Mouse (Mus musculus) embryonic facial prominence, embryonic 10.5 days (tissue): ENCODE measurements at regions not wholly inside any gene's neighbourhood (a gene's known extent, or its start where the extent isn't known, plus 50 kb on each side); places are given as distances from the start of the nearest gene placed in this dataset.

Source experiments
- DNase-seq: peaks from one replicate; pipeline ENCODE4 v3.0.0-alpha.2; 2017; ENCODE audit warnings: low spot score
- H3K27ac ChIP-seq: fragments of 300-500 bp; sonication (generic); replicated peaks from 2 replicates; pipeline ENCODE4 v1.5.1; 2016; ENCODE audit warnings: mild to moderate bottlenecking
- H3K27me3 ChIP-seq: fragments of 300-500 bp; sonication (generic); replicated peaks from 2 replicates; pipeline ENCODE4 v1.6.1; 2016; ENCODE audit warnings: low read depth, mild to moderate bottlenecking; ENCODE audit not compliant: poor library complexity, severe bottlenecking
- H3K36me3 ChIP-seq: fragments of 300-500 bp; sonication (generic); replicated peaks from 2 replicates; pipeline ENCODE4 v1.6.1; 2016; ENCODE audit warnings: mild to moderate bottlenecking, moderate library complexity
- H3K4me1 ChIP-seq: fragments of 300-500 bp; sonication (generic); 2 replicates; pipeline ENCODE4 v1.6.1; 2016
- H3K4me3 ChIP-seq: fragments of 300-500 bp; sonication (generic); 2 replicates; pipeline ENCODE4 v1.5.1; 2016; ENCODE audit warnings: mild to moderate bottlenecking, moderate library complexity
- H3K9me3 ChIP-seq: fragments of 300-500 bp; sonication (generic); 2 replicates; pipeline ENCODE4 v1.6.1; 2016; ENCODE audit warnings: mild to moderate bottlenecking
- WGBS: fragments of 180-500 bp; shearing (Covaris S2); methylation state at CpG from one replicate; pipeline ENCODE4 v1.1.7; 2016; 5-methylcytosine and 5-hydroxymethylcytosine counted together

GRCm38 (mm10) chr5:64526521-64526920 is 276.7 kb upstream of the Klf3 start:
- Histone ChIP-seq H3K36me3 (no peaks in the 10 kb centered on the region), H3K9me3 (0 out of 2 replicates have a peak, but pooled peaks cover 4% of the 10 kb centered on the region), H3K4me3 (no peak overlapping the region), H3K27ac (no peak overlapping the region), H3K4me1 (no peaks in the 10 kb centered on the region), H3K27me3 (no peaks in the 10 kb centered on the region)
- WGBS: 88% methylated on average over 3 of the region's 3 CpGs
- DNase-seq: no peak

GRCm38 (mm10) chr5:64527962-64528361 is 275.2 kb upstream of the Klf3 start:
- Histone ChIP-seq H3K4me1 (no peaks in the 10 kb centered on the region), H3K36me3 (no peaks in the 10 kb centered on the region), H3K9me3 (0 out of 2 replicates have a peak, but pooled peaks cover 4% of the 10 kb centered on the region), H3K27ac (no peak overlapping the region), H3K4me3 (no peak overlapping the region), H3K27me3 (no peaks in the 10 kb centered on the region)
- 85% methylated on average over 3 of the region's 3 CpGs for WGBS
- no peak for DNase-seq

GRCm38 (mm10) chr5:64534371-64534770 is 268.8 kb upstream of the Klf3 start:
- DNase-seq: no peak
- H3K36me3 ChIP-seq: no peaks in the 10 kb centered on the region
- 91% methylated on average over 4 of the region's 4 CpGs for WGBS

GRCm38 (mm10) chr5:64534947-64535346 is 268.2 kb upstream of the Klf3 start:
- no peaks in the 10 kb centered on the region for H3K27me3 ChIP-seq
- H3K27ac ChIP-seq: no peak overlapping the region
- peaks cover 10% of the 10 kb centered on the region for H3K4me1 ChIP-seq
- no peak overlapping the region for H3K4me3 ChIP-seq
- WGBS: 97% methylated on average over 6 of the region's 6 CpGs
- no peaks in the 10 kb centered on the region for H3K36me3 ChIP-seq
- DNase-seq: no peak
- H3K9me3 ChIP-seq: no peaks in the 10 kb centered on the region

More at GRCm38 (mm10) chr5:64534371-64534770, 268.8 kb upstream of the Klf3 start:
- Histone ChIP-seq H3K4me3 (no peak overlapping the region), H3K27me3 (no peaks in the 10 kb centered on the region), H3K9me3 (no peaks in the 10 kb centered on the region), H3K4me1 (peaks cover 10% of the 10 kb centered on the region), H3K27ac (no peak overlapping the region)

GRCm38 (mm10) chr5:64535546-64535945 is 267.6 kb upstream of the Klf3 start:
- no peak for DNase-seq
- H3K27me3 ChIP-seq: no peaks in the 10 kb centered on the region
- no peak overlapping the region for H3K27ac ChIP-seq
- peaks cover 10% of the 10 kb centered on the region for H3K4me1 ChIP-seq
- no peaks in the 10 kb centered on the region for H3K36me3 ChIP-seq
- H3K4me3 ChIP-seq: no peak overlapping the region
- H3K9me3 ChIP-seq: no peaks in the 10 kb centered on the region
- 95% methylated on average over 4 of the region's 4 CpGs for WGBS

GRCm38 (mm10) chr5:64536393-64537112 is 266.6 kb upstream of the Klf3 start:
- 66% methylated on average over 20 of the region's 20 CpGs for WGBS
- Histone ChIP-seq H3K4me3 (no peak overlapping the region), H3K27ac (peak overlapping the region; percentile 41; the same call in 1 of the 2 replicates), H3K9me3 (no peaks in the 10 kb centered on the region), H3K4me1 (peaks cover 10% of the 10 kb centered on the region), H3K36me3 (no peaks in the 10 kb centered on the region), H3K27me3 (no peaks in the 10 kb centered on the region)
- peak; percentile 29 for DNase-seq

- 84% methylated on average over 10 of the region's 10 CpGs for WGBS
- H3K4me1 ChIP-seq: peaks cover 10% of the 10 kb centered on the region
- no peak overlapping the region for H3K27ac ChIP-seq
- no peaks in the 10 kb centered on the region for H3K27me3 ChIP-seq
- H3K4me3 ChIP-seq: no peak overlapping the region
- no peak for DNase-seq
- no peaks in the 10 kb centered on the region for H3K9me3 ChIP-seq
- H3K36me3 ChIP-seq: no peaks in the 10 kb centered on the region
Observed at GRCm38 (mm10) chr5:64537113-64537780, 265.9 kb upstream of the Klf3 start.

- Histone ChIP-seq H3K4me3 (no peak overlapping the region), H3K27me3 (no peaks in the 10 kb centered on the region), H3K9me3 (peaks cover 4% of the 10 kb centered on the region; the same call in 1 of the 2 replicates), H3K36me3 (no peaks in the 10 kb centered on the region), H3K4me1 (peaks cover 2% of the 10 kb centered on the region), H3K27ac (no peak overlapping the region)
- DNase-seq: no peak
Observed at GRCm38 (mm10) chr5:64541765-64542164, 261.4 kb upstream of the Klf3 start.

- no peaks in the 10 kb centered on the region for H3K27me3 ChIP-seq
- 92% methylated on average over 7 of the region's 7 CpGs for WGBS
- H3K36me3 ChIP-seq: no peaks in the 10 kb centered on the region
Observed at GRCm38 (mm10) chr5:64555931-64556330, 247.3 kb upstream of the Klf3 start.

GRCm38 (mm10) chr5:64566451-64567390 is 236.5 kb upstream of the Klf3 start:
- 83% methylated on average over 13 of the region's 13 CpGs for WGBS
- Histone ChIP-seq H3K4me3 (no peak overlapping the region), H3K36me3 (no peaks in the 10 kb centered on the region), H3K9me3 (no peaks in the 10 kb centered on the region), H3K27me3 (no peaks in the 10 kb centered on the region), H3K27ac (no peak overlapping the region), H3K4me1 (no peaks in the 10 kb centered on the region)
- no peak for DNase-seq

More at GRCm38 (mm10) chr5:64555931-64556330, 247.3 kb upstream of the Klf3 start:
- no peak overlapping the region for H3K4me3 ChIP-seq
- H3K9me3 ChIP-seq: no peaks in the 10 kb centered on the region
- H3K4me1 ChIP-seq: no peaks in the 10 kb centered on the region
- H3K27ac ChIP-seq: no peak overlapping the region
- DNase-seq: no peak

- Histone ChIP-seq H3K4me1 (no peaks in the 10 kb centered on the region), H3K27me3 (no peaks in the 10 kb centered on the region), H3K36me3 (no peaks in the 10 kb centered on the region), H3K4me3 (no peak overlapping the region), H3K9me3 (no peaks in the 10 kb centered on the region), H3K27ac (no peak overlapping the region)
- DNase-seq: no peak
- 89% methylated on average over 5 of the region's 5 CpGs for WGBS
Observed at GRCm38 (mm10) chr5:64567813-64568212, 235.4 kb upstream of the Klf3 start.

- Histone ChIP-seq H3K27me3 (no peaks in the 10 kb centered on the region), H3K4me3 (no peak overlapping the region), H3K4me1 (no peaks in the 10 kb centered on the region), H3K9me3 (no peaks in the 10 kb centered on the region), H3K36me3 (no peaks in the 10 kb centered on the region), H3K27ac (no peak overlapping the region)
- DNase-seq: no peak
- WGBS: 94% methylated on average over 3 of the region's 3 CpGs
Observed at GRCm38 (mm10) chr5:64568294-64568693, 234.9 kb upstream of the Klf3 start.
